Mouse (Mus musculus) myocyte (in vitro differentiated cells): Measurements from ENCODE around the gene Psmc1.

ENCODE experiments used
- E2F4 ChIP-seq: IDR thresholded peaks from one replicate; pipeline ENCODE4 v1.6.1; 2011; ENCODE audit warnings: mild to moderate bottlenecking, control low read depth, moderate library complexity; ENCODE audit not compliant: insufficient read depth
- MAX ChIP-seq: IDR thresholded peaks from one replicate; pipeline ENCODE4 v1.6.1; 2011; ENCODE audit warnings: low read depth, mild to moderate bottlenecking, control low read depth
- MYOG ChIP-seq, 3 experiments: IDR thresholded peaks; one replicate each; pipeline ENCODE4 v1.6.1; 2011; ENCODE audit warnings: control low read depth in 2 of 3, low read depth in 2 of 3, mild to moderate bottlenecking in 2 of 3; ENCODE audit not compliant: insufficient read length in 2 of 3, control insufficient read depth in 1 of 3, insufficient read depth in 1 of 3
- POLR2A ChIP-seq: IDR thresholded peaks from one replicate; pipeline ENCODE4 v1.6.1; 2011; ENCODE audit warnings: low read depth, mild to moderate bottlenecking, control low read depth, moderate library complexity; ENCODE audit not compliant: insufficient read length
- POLR2AphosphoS2 ChIP-seq: IDR thresholded peaks from one replicate; pipeline ENCODE4 v1.6.1; 2011; ENCODE audit warnings: low read depth, control low read depth; ENCODE audit not compliant: insufficient read length
- REST ChIP-seq: IDR thresholded peaks from one replicate; pipeline ENCODE4 v1.6.1; 2011; ENCODE audit warnings: mild to moderate bottlenecking, control low read depth, moderate library complexity; ENCODE audit not compliant: insufficient read depth, insufficient read length
- TCF12 ChIP-seq: IDR thresholded peaks from one replicate; pipeline ENCODE4 v1.6.1; 2011; ENCODE audit warnings: mild to moderate bottlenecking, control low read depth; ENCODE audit not compliant: poor library complexity, insufficient read depth, severe bottlenecking
- USF1 ChIP-seq: IDR thresholded peaks from one replicate; pipeline ENCODE4 v1.6.1; 2011; ENCODE audit warnings: low read depth, mild to moderate bottlenecking, control low read depth, moderate library complexity

DNA sequence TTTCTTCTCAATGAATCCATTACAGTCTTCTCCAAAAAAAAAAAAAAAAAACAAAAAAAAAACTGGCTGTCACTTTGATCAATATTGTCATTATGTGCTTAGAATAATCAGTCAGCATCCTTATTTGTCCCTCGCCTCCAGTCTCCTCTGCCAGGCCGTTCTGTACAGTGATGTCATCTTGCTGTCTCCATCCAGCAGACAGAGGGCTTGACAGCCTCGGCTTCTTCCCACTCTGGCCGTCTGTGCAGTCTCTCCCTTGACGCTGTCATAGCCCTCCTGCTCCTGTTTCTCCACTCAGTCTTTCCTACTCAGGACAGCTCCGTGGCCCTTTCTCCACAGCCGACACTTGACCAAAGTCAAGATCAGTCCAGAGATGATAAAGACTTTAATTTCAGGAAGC lies 62.5 kb downstream of the Psmc1 start:
- TF ChIP-seq USF1 (no peak), E2F4 (no peak), POLR2A (no peak), MAX (no peak), REST (no peak), MYOG (IDR thresholded peaks at IDR 0.05; ENCODE audit: control insufficient read depth in 1 of 3, insufficient read depth in 1 of 3, insufficient read length in 2 of 3, low read depth in 2 of 3) (no peak), POLR2AphosphoS2 (no peak), TCF12 (no peak)
